Mouse (Mus musculus) lung, postnatal 4 days (tissue): ENCODE data around the gene Kansl1l.

ENCODE experiments used
- DNase-seq, 2 experiments: peaks; one replicate each; pipeline ENCODE4 v3.0.0; 2021

Gene Kansl1l

DNA sequence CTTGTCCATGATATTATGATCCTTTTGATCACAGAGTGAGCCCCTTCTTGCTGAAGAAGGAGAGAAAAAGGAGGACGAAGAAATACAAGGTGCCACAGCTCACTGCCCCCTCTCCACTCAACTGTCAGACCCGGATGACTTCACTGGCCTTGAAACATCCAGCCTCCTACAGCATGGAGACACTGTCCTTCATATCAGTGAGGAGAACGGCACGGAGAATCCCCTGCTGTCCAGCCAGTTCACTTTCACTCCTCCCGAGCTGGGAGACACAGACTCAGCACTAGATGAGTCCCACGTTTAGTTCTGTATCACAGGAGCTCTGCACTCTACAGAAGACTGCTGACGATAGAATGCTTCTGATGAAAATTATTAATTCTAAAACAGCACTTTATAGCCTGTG, 122.1 kb downstream of the Kansl1l start:
- DNase-seq: no peak

- no peak for DNase-seq
Observed at GRCm38 (mm10) chr1:66694266-66694665, 123.1 kb downstream of the Kansl1l start.

- no peak for DNase-seq
Observed at GRCm38 (mm10) chr1:66692780-66693392, 124.5 kb downstream of the Kansl1l start.

DNA sequence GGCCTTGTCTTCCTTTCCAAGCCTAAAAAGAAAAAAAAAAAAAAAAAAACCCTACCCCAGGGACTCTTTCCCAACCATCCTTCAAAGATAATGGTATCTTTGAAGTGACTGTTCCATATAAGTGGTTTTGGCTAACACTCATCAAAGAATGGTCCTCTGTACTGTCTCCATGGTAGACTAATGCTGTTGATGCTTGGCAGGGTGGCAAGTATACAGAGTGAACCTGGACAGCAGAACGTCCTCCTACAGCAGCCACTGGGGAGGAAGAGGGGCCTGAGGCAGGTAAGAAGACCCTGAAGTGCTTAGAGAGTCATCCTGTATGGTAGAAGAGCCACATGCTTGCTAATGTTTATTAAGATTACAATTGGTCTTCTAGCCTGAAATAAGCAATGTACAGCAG, 125.1 kb downstream of the Kansl1l start:
- DNase-seq: no peak

GRCm38 (mm10) chr1:66691772-66692171, 125.6 kb downstream of the Kansl1l start:
- no peak for DNase-seq

- no peak for DNase-seq
Observed at GRCm38 (mm10) chr1:66682974-66683373, 134.4 kb downstream of the Kansl1l start.

- DNase-seq: no peak
Observed at GRCm38 (mm10) chr1:66678662-66679061, 138.7 kb downstream of the Kansl1l start.

DNA sequence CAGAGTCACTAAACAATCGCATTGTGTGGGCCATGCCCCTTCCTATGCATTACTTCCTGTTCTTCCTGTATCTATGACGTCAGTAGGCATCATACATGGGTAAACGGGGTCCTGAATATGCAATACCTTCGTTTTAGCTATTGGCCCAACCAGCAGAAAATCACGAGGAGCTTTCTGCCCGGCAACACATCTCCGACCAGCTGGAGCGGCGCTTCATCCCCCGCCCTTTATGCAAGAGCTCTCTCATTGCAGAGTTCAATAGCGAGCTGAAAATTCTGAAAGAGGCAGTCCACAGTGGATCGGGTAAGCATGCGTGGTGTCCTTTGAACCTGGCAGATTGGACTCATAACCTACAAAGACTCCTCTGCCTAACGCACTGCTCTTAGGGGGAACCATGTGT, 139.4 kb downstream of the Kansl1l start:
- DNase-seq: no peak

DNA sequence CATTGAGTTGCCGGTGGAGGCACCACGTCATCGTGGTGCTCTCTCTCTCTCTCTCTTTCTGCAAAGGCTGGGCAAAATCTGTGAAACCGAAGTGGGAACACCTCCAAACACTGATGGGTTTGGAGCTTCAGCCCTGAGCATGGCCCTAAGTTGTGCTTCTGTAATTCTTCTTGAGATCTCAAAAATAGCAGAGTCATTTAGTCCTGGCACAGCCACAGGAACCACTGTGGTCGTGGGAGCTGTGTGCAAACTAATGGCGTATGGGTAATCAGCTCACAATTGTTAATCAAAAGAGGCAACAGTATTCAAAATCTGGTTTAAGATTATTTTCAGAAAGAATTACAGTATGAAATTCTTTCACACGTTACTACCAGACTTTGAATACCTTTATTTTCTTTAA, 144.6 kb downstream of the Kansl1l start:
- no peak for DNase-seq

GRCm38 (mm10) chr1:66671475-66671874, 145.9 kb downstream of the Kansl1l start:
- no peak for DNase-seq
